Mouse (Mus musculus) limb, embryonic 10.5 days (tissue): ENCODE results near the gene Traf3ip3. TPM values are rescaled to one million over a fixed set of nuclear protein-coding genes. Genes with fewer than 3 reads are reported as not detected.

Experiments
- DNase-seq: peaks from one replicate; pipeline ENCODE4 v3.0.0-alpha.2; 2017; ENCODE audit warnings: low spot score
- H3K27ac ChIP-seq: fragments of 300-500 bp; sonication (generic); 2 replicates; pipeline ENCODE4 v1.5.1; 2016; ENCODE audit warnings: mild to moderate bottlenecking
- H3K27me3 ChIP-seq: fragments of 300-500 bp; sonication (generic); 2 replicates; pipeline ENCODE4 v1.6.1; 2016; ENCODE audit warnings: low read depth, mild to moderate bottlenecking; ENCODE audit not compliant: poor library complexity, severe bottlenecking
- H3K36me3 ChIP-seq: fragments of 300-500 bp; sonication (generic); 2 replicates; pipeline ENCODE4 v1.6.1; 2016; ENCODE audit warnings: mild to moderate bottlenecking, moderate library complexity
- H3K4me1 ChIP-seq: fragments of 300-500 bp; sonication (generic); 2 replicates; pipeline ENCODE4 v1.6.1; 2016
- H3K4me3 ChIP-seq: fragments of 300-500 bp; sonication (generic); 2 replicates; pipeline ENCODE4 v1.5.1; 2016; ENCODE audit warnings: mild to moderate bottlenecking, moderate library complexity
- H3K9me3 ChIP-seq: fragments of 300-500 bp; sonication (generic); replicated peaks from 2 replicates; pipeline ENCODE4 v1.6.1; 2016; ENCODE audit warnings: mild to moderate bottlenecking
- WGBS: fragments of 180-500 bp; shearing (Covaris S2); methylation state at CpG from one replicate; pipeline ENCODE4 v1.1.7; 2016; 5-methylcytosine and 5-hydroxymethylcytosine counted together
- polyA plus RNA-seq: library from polyadenylated mRNA; unstranded; fragments of >200 nt; fragmentation: Nextera tagmentation; extraction: Ambion mirVana; gene quantifications from 2 replicates; pipeline ENCODE4 v1.2.1, GENCODE M21; 2016

Traf3ip3 gene
- polyA plus RNA-seq, 1 experiment from 2014 or later = 1.5 TPM

DNA sequence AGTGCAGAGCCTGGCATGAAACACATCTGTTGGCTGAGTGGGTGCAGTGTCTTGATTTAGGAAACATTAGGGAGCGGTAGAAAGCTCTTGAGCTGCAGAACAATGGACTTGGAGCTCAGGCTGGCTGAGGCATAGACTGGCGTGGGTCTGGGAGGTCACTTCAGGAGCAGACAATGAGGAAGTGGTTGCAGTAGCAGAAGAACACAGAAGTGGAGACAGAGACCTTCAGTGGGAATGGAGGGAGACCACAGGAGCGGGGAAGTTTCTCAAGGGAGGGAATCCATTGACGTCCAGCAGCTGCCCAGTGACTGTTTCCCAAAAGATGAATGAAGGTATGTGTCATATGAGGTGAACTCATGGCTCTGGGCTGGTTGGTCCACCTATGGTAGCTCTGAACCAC, 56.4 kb downstream of the Traf3ip3 start:
- DNase-seq = no peak
- H3K4me3 ChIP-seq = no peak overlapping the region
- H3K27ac ChIP-seq = no peak overlapping the region
- H3K9me3 ChIP-seq = no peaks in the 10 kb centered on the region
- 0 out of 2 replicates have a peak, but pooled peaks cover 6% of the 10 kb centered on the region for H3K27me3 ChIP-seq
- 82% methylated on average over 4 of the region's 4 CpGs for WGBS
- no peaks in the 10 kb centered on the region for H3K36me3 ChIP-seq
- H3K4me1 ChIP-seq = peaks cover 6% of the 10 kb centered on the region; the same call in 1 of the 2 replicates

DNA sequence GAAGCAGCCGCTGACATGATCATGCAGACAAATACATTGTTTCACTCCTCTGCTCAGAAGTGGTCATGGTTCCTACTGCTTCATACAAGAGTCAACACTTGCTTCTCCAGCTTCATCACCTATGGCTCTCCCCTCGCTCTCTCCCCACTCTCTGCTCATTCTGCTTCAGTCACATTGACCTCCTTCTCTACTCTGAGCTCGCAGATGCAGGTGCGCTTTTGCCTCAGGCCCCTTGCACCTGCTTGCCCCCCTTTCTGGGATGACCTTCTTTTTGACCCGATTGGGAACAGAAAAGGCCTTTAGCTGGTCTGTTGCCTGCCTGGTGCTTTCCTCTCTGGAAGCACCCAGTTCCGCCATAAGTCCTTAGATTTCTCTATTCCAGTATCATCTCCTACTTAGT, 57.0 kb downstream of the Traf3ip3 start:
- H3K4me1 ChIP-seq = peaks cover 10% of the 10 kb centered on the region; the same call in 1 of the 2 replicates
- WGBS = 90% methylated on average over 6 of the region's 6 CpGs

DNA sequence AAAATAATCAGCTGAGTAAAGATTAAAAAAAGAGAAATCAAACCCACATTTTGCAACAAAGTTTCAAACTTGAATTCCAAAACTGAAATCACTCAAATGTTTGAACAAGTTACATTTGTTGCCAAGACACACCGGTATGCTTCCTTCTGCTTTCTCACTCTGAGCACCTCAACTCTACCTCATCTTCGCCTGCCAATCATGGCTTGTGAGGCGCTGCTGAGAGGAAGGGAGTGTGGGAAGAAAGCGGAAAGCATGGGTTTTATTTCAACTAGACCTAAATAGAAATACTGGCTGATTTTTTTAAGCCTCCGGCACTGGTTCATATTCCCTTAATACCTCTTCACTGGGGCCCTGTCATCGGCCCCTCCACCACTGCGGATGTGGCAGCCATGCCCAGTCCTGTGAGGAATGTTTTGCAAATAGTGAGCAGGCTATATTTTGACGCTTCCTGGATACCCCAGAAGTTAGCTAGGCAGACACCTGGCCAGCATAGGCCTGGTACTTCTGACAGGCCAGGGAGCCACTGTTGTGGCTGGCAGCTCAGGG, 58.9 kb downstream of the Traf3ip3 start:
- H3K36me3 ChIP-seq = no peaks in the 10 kb centered on the region
- DNase-seq = no peak
- WGBS = 88% methylated on average over 8 of the region's 8 CpGs
- H3K9me3 ChIP-seq = no peaks in the 10 kb centered on the region
- H3K4me3 ChIP-seq = no peak overlapping the region
- 0 out of 2 replicates have a peak, but pooled peaks cover 6% of the 10 kb centered on the region for H3K27me3 ChIP-seq
- H3K4me1 ChIP-seq = peaks cover 17% of the 10 kb centered on the region; the same call in 1 of the 2 replicates
- no peak overlapping the region for H3K27ac ChIP-seq

More for the DNA sequence above, 57.0 kb downstream of the Traf3ip3 start:
- no peak overlapping the region for H3K4me3 ChIP-seq
- no peak overlapping the region for H3K27ac ChIP-seq
- no peak for DNase-seq
- H3K36me3 ChIP-seq = no peaks in the 10 kb centered on the region
- no peaks in the 10 kb centered on the region for H3K9me3 ChIP-seq
- H3K27me3 ChIP-seq = 0 out of 2 replicates have a peak, but pooled peaks cover 6% of the 10 kb centered on the region

DNA sequence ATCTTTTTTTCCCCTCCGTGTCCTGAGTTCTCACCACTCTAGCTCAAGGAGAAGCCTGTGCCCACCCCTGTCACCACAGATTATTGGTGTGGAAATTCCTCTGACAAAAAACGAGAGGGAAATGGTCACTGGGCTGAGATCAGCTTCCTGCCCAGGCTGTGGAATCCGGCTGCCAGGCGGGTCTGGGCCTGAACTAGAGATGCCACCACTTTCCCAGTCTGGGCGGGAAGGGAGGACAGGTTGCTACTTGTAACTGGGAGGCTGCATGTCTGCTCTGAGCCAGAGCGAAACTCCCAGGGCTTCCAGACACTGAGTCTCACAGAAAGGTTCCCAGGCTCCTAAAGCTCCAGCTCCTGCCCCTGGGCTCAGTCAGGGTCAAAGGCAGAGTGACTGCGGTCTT, 60.4 kb downstream of the Traf3ip3 start:
- WGBS = 74% methylated on average over 7 of the region's 7 CpGs
- no peaks in the 10 kb centered on the region for H3K36me3 ChIP-seq
- peaks cover 17% of the 10 kb centered on the region; the same call in 1 of the 2 replicates for H3K4me1 ChIP-seq
- H3K27ac ChIP-seq = peak overlapping the region; percentile 3; the same call in 1 of the 2 replicates
- DNase-seq = peak; percentile 38
- 0 out of 2 replicates have a peak, but pooled peaks cover 6% of the 10 kb centered on the region for H3K27me3 ChIP-seq
- H3K4me3 ChIP-seq = no peak overlapping the region
- no peaks in the 10 kb centered on the region for H3K9me3 ChIP-seq

DNA sequence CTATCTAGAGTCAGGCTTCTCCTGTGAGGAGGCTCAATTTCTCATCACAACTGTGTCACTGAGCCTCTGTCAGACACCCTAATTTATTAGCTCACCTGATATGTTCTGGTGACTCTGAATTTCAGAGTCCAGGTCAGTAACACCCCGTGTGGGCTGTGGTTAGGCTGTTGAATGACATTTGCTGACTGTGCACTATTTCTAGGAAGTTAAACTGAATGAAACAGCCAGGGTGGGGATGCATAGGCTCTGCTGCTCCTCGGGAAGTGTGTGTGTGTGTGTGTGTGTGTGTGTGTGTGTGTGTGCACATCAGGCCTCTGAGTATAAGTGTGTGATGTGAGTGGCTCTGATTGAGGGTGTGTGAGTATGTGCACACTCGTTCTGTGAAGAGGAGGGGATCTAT, 62.8 kb downstream of the Traf3ip3 start:
- no peak for DNase-seq
- Histone ChIP-seq H3K4me1 (peaks cover 17% of the 10 kb centered on the region; the same call in 1 of the 2 replicates), H3K27me3 (no peaks in the 10 kb centered on the region), H3K9me3 (no peaks in the 10 kb centered on the region), H3K36me3 (no peaks in the 10 kb centered on the region), H3K4me3 (no peak overlapping the region), H3K27ac (no peak overlapping the region)
- WGBS = 71% methylated on average over 3 of the region's 3 CpGs

DNA sequence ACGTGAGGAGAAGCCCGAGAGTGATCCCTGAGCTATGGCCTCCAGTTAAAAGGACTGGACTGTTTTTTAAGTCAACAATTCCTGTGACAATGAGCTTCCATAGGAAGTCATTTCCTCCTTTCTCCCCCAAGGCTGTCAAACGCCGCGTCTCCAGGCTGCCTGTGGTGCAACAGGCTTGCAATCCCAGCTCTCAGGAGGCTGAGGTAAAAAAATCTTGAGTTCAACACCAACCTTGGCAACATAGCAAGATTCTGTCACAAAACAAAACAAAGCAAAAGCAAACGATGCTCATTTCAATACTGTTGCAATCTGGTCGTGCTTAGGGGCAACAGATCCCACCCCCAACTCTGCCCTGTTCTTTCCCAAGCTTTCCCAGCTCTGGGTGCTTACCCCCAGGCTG, 63.4 kb downstream of the Traf3ip3 start:
- no peaks in the 10 kb centered on the region for H3K9me3 ChIP-seq
- DNase-seq = no peak
- H3K27ac ChIP-seq = no peak overlapping the region
- no peaks in the 10 kb centered on the region for H3K27me3 ChIP-seq
- H3K36me3 ChIP-seq = no peaks in the 10 kb centered on the region
- H3K4me3 ChIP-seq = no peak overlapping the region
- H3K4me1 ChIP-seq = peaks cover 17% of the 10 kb centered on the region; the same call in 1 of the 2 replicates
- WGBS = 60% methylated on average over 7 of the region's 7 CpGs

DNA sequence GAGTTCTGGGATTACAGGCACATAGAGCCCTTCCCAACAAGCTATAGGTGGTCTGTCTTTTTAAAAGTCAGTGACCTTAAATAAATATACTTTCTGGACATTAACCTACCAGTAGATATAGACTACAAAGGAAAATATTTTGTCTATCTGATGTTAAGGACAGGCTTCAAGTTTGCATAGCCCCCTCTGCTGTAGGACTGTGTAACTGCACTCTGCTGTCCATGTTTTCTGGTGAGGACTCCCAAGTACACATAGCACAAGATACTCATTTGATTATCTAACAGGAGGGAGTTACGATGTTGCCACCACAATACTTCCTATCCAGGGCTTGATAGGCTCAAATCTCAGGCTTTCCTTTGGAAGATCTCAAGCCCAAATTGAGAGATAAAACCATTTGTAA, 67.8 kb downstream of the Traf3ip3 start:
- Histone ChIP-seq H3K4me1 (peaks cover 18% of the 10 kb centered on the region), H3K27me3 (no peaks in the 10 kb centered on the region), H3K36me3 (no peaks in the 10 kb centered on the region), H3K9me3 (no peaks in the 10 kb centered on the region), H3K4me3 (no peak overlapping the region), H3K27ac (no peak overlapping the region)
- no peak for DNase-seq
- WGBS = 95% methylated on average over 1 of the region's 1 CpGs

DNA sequence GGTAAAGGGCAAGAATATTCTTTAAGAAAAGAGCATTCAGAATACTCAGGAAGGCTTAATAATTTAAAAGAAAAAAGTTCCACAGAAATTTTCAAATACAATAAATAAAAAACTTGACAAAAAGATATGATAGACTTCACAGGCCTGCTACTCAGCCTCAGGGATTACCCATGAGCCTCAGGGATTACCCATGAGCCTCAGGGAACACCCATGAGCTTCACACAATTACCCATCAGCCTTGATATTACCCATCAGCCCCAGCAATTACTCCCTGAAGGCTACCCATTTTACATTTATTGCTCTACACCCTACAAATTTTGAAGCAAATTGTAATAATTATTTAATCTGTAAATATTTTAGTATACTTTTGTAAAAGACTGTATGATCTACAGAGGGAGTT, 69.1 kb downstream of the Traf3ip3 start:
- peaks cover 11% of the 10 kb centered on the region for H3K4me1 ChIP-seq
- H3K27me3 ChIP-seq = no peaks in the 10 kb centered on the region
- no peak overlapping the region for H3K4me3 ChIP-seq
- H3K36me3 ChIP-seq = peaks cover 10% of the 10 kb centered on the region
- H3K9me3 ChIP-seq = no peaks in the 10 kb centered on the region
- DNase-seq = no peak
- H3K27ac ChIP-seq = no peak overlapping the region

DNA sequence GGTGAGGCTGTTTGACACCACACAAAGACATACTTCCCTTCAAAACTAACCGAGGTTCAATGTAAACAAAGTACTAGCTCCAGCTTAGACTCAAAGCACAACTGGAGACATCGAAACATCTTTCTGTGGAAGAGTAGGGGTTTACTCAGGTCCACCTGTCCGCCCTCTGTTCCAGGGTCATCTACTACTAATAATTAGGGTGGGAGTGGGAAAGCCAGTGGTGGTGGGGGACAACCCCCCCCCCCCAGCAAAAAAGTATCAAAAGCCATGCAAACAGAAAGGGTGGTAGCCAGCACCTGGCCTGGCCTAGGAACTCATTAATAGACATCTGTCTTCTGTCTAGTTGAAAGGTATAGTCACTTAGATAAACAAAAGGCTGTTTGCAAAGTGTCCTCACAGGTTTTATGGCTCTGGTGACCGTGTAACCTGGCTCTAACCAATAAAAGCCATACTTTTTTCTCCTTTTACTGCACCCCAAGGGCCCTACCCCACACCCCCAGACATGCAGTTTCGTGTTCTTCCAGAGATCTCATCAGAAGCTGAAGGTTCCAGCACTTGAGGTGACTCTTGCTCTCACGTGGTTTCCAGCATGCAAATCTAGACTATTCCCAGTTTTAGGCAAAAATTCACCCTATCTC, 70.1 kb downstream of the Traf3ip3 start:
- Histone ChIP-seq H3K4me1 (peaks cover 11% of the 10 kb centered on the region), H3K36me3 (peaks cover 19% of the 10 kb centered on the region), H3K27ac (no peak overlapping the region), H3K9me3 (no peaks in the 10 kb centered on the region), H3K4me3 (no peak overlapping the region), H3K27me3 (no peaks in the 10 kb centered on the region)
- 38% methylated on average over 6 of the region's 6 CpGs for WGBS
- DNase-seq = no peak

DNA sequence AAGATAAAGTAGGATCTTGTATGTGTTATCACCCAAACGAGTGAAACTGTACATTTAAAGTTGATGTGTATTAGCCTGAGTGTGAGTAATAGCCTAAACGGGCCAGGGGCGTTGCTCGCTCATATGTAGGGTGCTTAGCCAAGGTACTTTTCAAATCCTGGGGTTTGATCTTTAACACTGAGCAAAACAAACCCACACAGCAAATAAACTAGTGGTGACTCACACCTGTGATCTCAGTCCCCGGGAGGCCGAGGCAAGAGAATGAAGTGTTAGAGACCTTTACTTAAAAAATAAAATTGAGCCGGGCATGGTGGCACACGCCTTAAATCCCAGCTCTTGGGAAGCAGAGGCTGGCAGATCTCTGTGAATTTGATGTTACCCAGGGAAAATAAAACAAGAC, 70.7 kb downstream of the Traf3ip3 start:
- DNase-seq = no peak
- Histone ChIP-seq H3K9me3 (no peaks in the 10 kb centered on the region), H3K27ac (peak overlapping the region; percentile 86), H3K4me1 (peaks cover 11% of the 10 kb centered on the region), H3K27me3 (no peaks in the 10 kb centered on the region), H3K4me3 (peak overlapping the region; percentile 82), H3K36me3 (peaks cover 25% of the 10 kb centered on the region)
- WGBS = 67% methylated on average over 8 of the region's 8 CpGs

DNA sequence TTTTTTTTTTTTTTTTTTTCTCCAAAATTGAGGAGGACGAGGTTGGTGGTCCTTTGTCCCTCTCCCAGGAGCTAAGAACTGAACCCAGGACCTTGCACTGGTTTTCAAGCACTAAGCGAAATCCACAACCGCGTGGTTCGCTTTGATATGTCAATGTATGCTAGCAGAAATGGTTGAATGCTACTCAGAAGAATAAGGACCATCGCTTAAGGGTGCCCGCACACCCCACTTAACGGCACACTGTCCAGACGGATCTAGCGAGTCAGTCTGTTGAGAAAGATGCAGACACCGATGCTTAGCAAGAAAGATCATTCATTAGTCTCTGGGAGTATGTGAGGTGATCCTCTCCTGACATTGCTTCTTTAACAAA, 71.1 kb downstream of the Traf3ip3 start:
- no peak for DNase-seq
- Histone ChIP-seq H3K27me3 (no peaks in the 10 kb centered on the region), H3K4me3 (peak overlapping the region; percentile 82), H3K27ac (peak overlapping the region; percentile 86), H3K4me1 (peaks cover 11% of the 10 kb centered on the region), H3K36me3 (peaks cover 29% of the 10 kb centered on the region), H3K9me3 (no peaks in the 10 kb centered on the region)
- WGBS = 26% methylated on average over 11 of the region's 11 CpGs

DNA sequence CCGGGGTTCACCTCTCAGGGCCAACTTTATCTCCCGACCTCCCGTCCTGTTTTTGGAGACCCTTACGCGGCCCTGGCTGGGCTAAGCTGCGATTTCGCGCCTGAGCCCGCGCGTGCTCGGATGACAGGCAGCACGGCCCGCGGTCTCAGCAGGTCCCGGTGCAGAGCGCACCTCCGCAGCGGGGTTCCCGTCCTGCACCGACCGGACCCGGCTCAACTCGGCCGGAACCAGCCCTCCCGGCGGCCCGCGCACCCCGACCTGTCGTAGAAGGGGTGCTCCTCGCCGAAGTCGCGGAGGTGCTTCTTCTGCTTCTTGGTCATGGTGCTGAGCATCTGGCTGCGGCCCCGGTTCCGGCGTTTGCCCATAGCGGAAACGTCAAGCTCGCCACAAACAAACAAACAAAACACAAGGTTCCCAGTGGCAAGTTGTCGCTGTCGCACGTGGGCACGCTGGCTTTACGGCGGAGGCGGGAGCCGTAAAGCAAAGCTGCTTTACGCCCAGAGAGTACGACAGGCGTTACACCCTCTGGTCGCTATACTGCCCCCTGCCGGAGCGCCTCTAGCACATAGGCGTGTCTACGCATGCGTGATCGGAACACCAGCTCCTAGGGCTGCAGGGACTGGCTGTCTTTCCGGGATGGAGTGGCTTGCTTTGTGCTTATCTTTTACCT, 71.6 kb downstream of the Traf3ip3 start, which contains the start of gene Diexf:
Diexf (minus strand) TSS at position 487 of the 670 bp plus-strand sequence.
- Histone ChIP-seq H3K4me3 (peak within 1 kb of the TSS; percentile 82), H3K9me3 (no peaks in the 10 kb centered on the region), H3K27ac (peak within 1 kb of the TSS; percentile 86), H3K27me3 (no peaks in the 10 kb centered on the region), H3K36me3 (peaks cover 34% of the 10 kb centered on the region), H3K4me1 (peaks cover 11% of the 10 kb centered on the region)
- WGBS = under 1% methylated on average over 61 of the region's 61 CpGs
- DNase-seq = peak; percentile 100

DNA sequence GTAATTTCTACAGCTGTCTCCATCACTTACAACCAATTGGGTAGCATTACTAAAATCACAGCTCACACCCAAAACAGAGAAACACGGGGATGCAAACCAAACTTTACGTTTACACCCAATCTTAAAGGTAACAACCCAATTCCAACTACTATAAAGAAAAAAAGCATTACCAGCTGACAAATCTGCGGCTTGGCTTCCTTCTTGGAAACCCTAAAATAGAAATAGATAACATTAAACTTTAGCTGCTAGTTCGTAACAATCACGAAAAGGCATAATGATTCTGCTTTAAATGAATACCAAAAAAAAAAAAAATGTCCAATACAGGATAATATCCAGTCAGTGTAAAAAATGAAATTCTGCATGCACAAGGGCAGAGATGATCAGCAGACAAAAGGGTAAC, 72.2 kb downstream of the Traf3ip3 start:
- Histone ChIP-seq H3K36me3 (peaks cover 40% of the 10 kb centered on the region), H3K4me3 (peak overlapping the region; percentile 82), H3K4me1 (peaks cover 11% of the 10 kb centered on the region), H3K27ac (peak overlapping the region; percentile 86), H3K27me3 (no peaks in the 10 kb centered on the region), H3K9me3 (no peaks in the 10 kb centered on the region)
- DNase-seq = no peak
- 29% methylated on average over 5 of the region's 5 CpGs for WGBS
